In genomic region chr1:22167621-22168181, GRCm38 (mm10) we compare ENCODE assay signal across 21 mouse cellular contexts.
DNase-seq lines count a peak whose midpoint lies in the region; ATAC-seq and TF ChIP-seq lines count a peak whose summit lies in the region.
"Had no signal": no experiment of that assay in that cellular context is flagged by ENCODE, and none has a peak within 500 bp of the region (broad histone marks: within the 10 kb centered on the region; RNA-seq: fewer than 3 reads in every experiment).

No protein-coding gene starts in this region.

- H3K4me1 ChIP-seq in forebrain, embryonic 14.5 days (ENCODE audit: control insufficient read depth, insufficient read depth, low read length), result no peaks in the 10 kb centered on the region
- no peaks in the 10 kb centered on the region for H3K4me1 ChIP-seq in forebrain, embryonic 11.5 days (replicated peaks; ENCODE audit: control insufficient read depth, insufficient read depth, low read length)
- no peaks in the 10 kb centered on the region for H3K4me1 ChIP-seq in lung, embryonic 14.5 days (ENCODE audit: insufficient read depth)
- H3K4me1 ChIP-seq: intestine, embryonic 15.5 days; limb, embryonic 12.5 days; midbrain, embryonic 12.5 days had no signal

- H3K9me3 ChIP-seq in forebrain, embryonic 14.5 days (replicated peaks; ENCODE audit: control insufficient read depth, low read length), result no peaks in the 10 kb centered on the region
- no peaks in the 10 kb centered on the region for H3K9me3 ChIP-seq in forebrain, embryonic 11.5 days (ENCODE audit: control insufficient read depth, low read length)
- no peaks in the 10 kb centered on the region for H3K9me3 ChIP-seq in lung, embryonic 14.5 days (ENCODE audit: low read depth, low read length)
- H3K9me3 ChIP-seq: intestine, embryonic 15.5 days; limb, embryonic 12.5 days; midbrain, embryonic 12.5 days had no signal

- H3K4me3 ChIP-seq in forebrain, embryonic 14.5 days (ENCODE audit: low read depth, low read length), result no peak overlapping the region
- no peak overlapping the region for H3K4me3 ChIP-seq in forebrain, embryonic 11.5 days (ENCODE audit: low read depth, low read length)
- H3K4me3 ChIP-seq in lung, embryonic 14.5 days (ENCODE audit: low read depth, low read length), result no peak overlapping the region
- H3K4me3 ChIP-seq: heart, adult 2 months; intestine, embryonic 15.5 days; limb, embryonic 12.5 days; midbrain, embryonic 12.5 days had no signal

- 85% methylated on average over 4 of the region's 4 CpGs for WGBS in forebrain, embryonic 14.5 days
- 90% methylated on average over 4 of the region's 4 CpGs for WGBS in forebrain, embryonic 11.5 days
- WGBS in lung, embryonic 14.5 days, result 71% methylated on average over 4 of the region's 4 CpGs

- no peak overlapping the region for H3K9ac ChIP-seq in forebrain, embryonic 14.5 days (ENCODE audit: low read length)
- H3K9ac ChIP-seq in forebrain, embryonic 11.5 days (ENCODE audit: low read length), result no peak overlapping the region
- no peak overlapping the region for H3K9ac ChIP-seq in lung, embryonic 14.5 days
- H3K9ac ChIP-seq: hindbrain, embryonic 14.5 days; intestine, embryonic 15.5 days; limb, embryonic 12.5 days; liver, postnatal 0 days; midbrain, embryonic 12.5 days had no signal

- no peak overlapping the region for H3K27ac ChIP-seq in forebrain, embryonic 14.5 days (ENCODE audit: low read depth, low read length)
- H3K27ac ChIP-seq in forebrain, embryonic 11.5 days (ENCODE audit: low read depth, low read length), result no peak overlapping the region
- H3K27ac ChIP-seq in lung, embryonic 14.5 days (ENCODE audit: low read depth), result no peak overlapping the region
- H3K27ac ChIP-seq: heart, adult 2 months; hindbrain, embryonic 14.5 days; intestine, embryonic 15.5 days; limb, embryonic 12.5 days; midbrain, embryonic 12.5 days had no signal

- H3K27me3 ChIP-seq in forebrain, embryonic 14.5 days (replicated peaks; ENCODE audit: control insufficient read depth, insufficient read depth, low read length), result no peaks in the 10 kb centered on the region
- H3K27me3 ChIP-seq in forebrain, embryonic 11.5 days (ENCODE audit: control insufficient read depth, insufficient read depth, low read length), result no peaks in the 10 kb centered on the region
- H3K27me3 ChIP-seq in lung, embryonic 14.5 days (ENCODE audit: insufficient read depth, low read length), result no peaks in the 10 kb centered on the region
- H3K27me3 ChIP-seq: intestine, embryonic 15.5 days; limb, embryonic 12.5 days; midbrain, embryonic 12.5 days; Patski had no signal

- peak; percentile 46; the same call in 1 of the 2 replicates for ATAC-seq in forebrain, embryonic 14.5 days
- ATAC-seq in forebrain, embryonic 11.5 days (replicated peaks; ENCODE audit: low FRiP score), result no peak
- no peak for ATAC-seq in lung, embryonic 14.5 days (ENCODE audit: insufficient read depth)
- ATAC-seq: intestine, embryonic 15.5 days; liver, postnatal 0 days; Patski had no signal

- no peaks in the 10 kb centered on the region for H3K36me3 ChIP-seq in forebrain, embryonic 14.5 days (ENCODE audit: control insufficient read depth, insufficient read depth, low read length)
- H3K36me3 ChIP-seq in forebrain, embryonic 11.5 days (ENCODE audit: control insufficient read depth, insufficient read depth, low read length), result no peaks in the 10 kb centered on the region
- H3K36me3 ChIP-seq in lung, embryonic 14.5 days (ENCODE audit: insufficient read depth), result no peaks in the 10 kb centered on the region
- H3K36me3 ChIP-seq: intestine, embryonic 15.5 days; limb, embryonic 12.5 days; midbrain, embryonic 12.5 days had no signal

- H3K4me2 ChIP-seq in forebrain, embryonic 14.5 days (ENCODE audit: low read length), result no peak overlapping the region
- no peak overlapping the region for H3K4me2 ChIP-seq in forebrain, embryonic 11.5 days (ENCODE audit: low read depth, low read length, severe bottlenecking)
- H3K4me2 ChIP-seq in lung, embryonic 14.5 days, result no peak overlapping the region
- H3K4me2 ChIP-seq: hindbrain, embryonic 14.5 days; intestine, embryonic 15.5 days; limb, embryonic 12.5 days; liver, embryonic 11.5 days; midbrain, embryonic 12.5 days had no signal

- DNase-seq in forebrain, embryonic 14.5 days (ENCODE audit: low spot score), result peak; percentile 57
- no peak for DNase-seq in forebrain, embryonic 11.5 days (ENCODE audit: low spot score)
- DNase-seq in lung, embryonic 14.5 days, result peak; percentile 6
- DNase-seq in lung, postnatal 14 days, result no peak
- DNase-seq in brain, embryonic 18.5 days (ENCODE audit: low read depth, low spot score), result peak; percentile 50
- peak; percentile 6 for DNase-seq in telencephalon, adult 2 months (ENCODE audit: low read depth, low spot score)
- no peak for DNase-seq in layer of hippocampus, adult 18-20 months (ENCODE audit: low spot score in 2 of 2)
- DNase-seq: cerebellum, adult 8-10 months; gastrocnemius, postnatal 14 days; heart, adult 2 months; kidney, adult 9 months; kidney, postnatal 36 days; liver, postnatal 0 days; lung, postnatal 10 days; thymus, postnatal 14 days had no signal

- TF ChIP-seq CTCF in lung, embryonic 14.5 days (IDR thresholded peaks at IDR 0.05; ENCODE audit: low read depth), result no peak

Comparison
In these comparisons a context has a peak if more than half of its experiments do, and no peak if none do; other contexts are left out.
1. DNase-seq: peak in forebrain, embryonic 14.5 days (single experiment), lung, embryonic 14.5 days (single experiment), brain, embryonic 18.5 days (single experiment) and telencephalon, adult 2 months (single experiment); none in forebrain, embryonic 11.5 days (single experiment), lung, postnatal 14 days (single experiment) and layer of hippocampus, adult 18-20 months (0 of 2).